Mouse (Mus musculus) stomach, embryonic 16.5 days (tissue): ENCODE measurements around the gene Crb1. TPM values are rescaled to one million over a fixed set of nuclear protein-coding genes. Genes with fewer than 3 reads are reported as not detected.

Experiments used
- ATAC-seq: fragments of 200-750 bp; cut with Nextera tagmentation; 2 replicates; pipeline ENCODE4 v1.8.0; 2017; ENCODE audit warnings: moderate number of reproducible peaks, moderate TSS enrichment; ENCODE audit not compliant: insufficient read depth, low FRiP score
- H3K27ac ChIP-seq: fragments of 300-500 bp; sonication (generic); 2 replicates; pipeline ENCODE4 v1.5.1; 2014; ENCODE audit warnings: low read length
- H3K27me3 ChIP-seq: fragments of 300-500 bp; sonication (generic); 2 replicates; pipeline ENCODE4 v1.6.1; 2014; ENCODE audit warnings: low read length, control low read depth, mixed read lengths; ENCODE audit not compliant: control insufficient read depth, insufficient read depth
- H3K36me3 ChIP-seq: fragments of 300-500 bp; sonication (generic); 2 replicates; pipeline ENCODE4 v1.6.1; 2014; ENCODE audit warnings: low read length; ENCODE audit not compliant: control insufficient read depth, insufficient read depth
- H3K4me1 ChIP-seq: fragments of 300-500 bp; sonication (generic); 2 replicates; pipeline ENCODE4 v1.6.1; 2014; ENCODE audit warnings: low read length, control low read depth, mixed read lengths; ENCODE audit not compliant: control insufficient read depth, insufficient read depth
- H3K4me2 ChIP-seq: fragments of 300-500 bp; sonication (generic); 2 replicates; pipeline ENCODE4 v1.6.1; 2014; ENCODE audit warnings: low read depth, low read length, mixed read lengths
- H3K4me3 ChIP-seq: fragments of 300-500 bp; sonication (generic); replicated peaks from 2 replicates; pipeline ENCODE4 v1.5.1; 2014; ENCODE audit warnings: mild to moderate bottlenecking, low read length
- H3K9ac ChIP-seq: fragments of 300-500 bp; sonication (generic); 2 replicates; pipeline ENCODE4 v1.6.1; 2014; ENCODE audit warnings: low read length
- H3K9me3 ChIP-seq: fragments of 300-500 bp; sonication (generic); replicated peaks from 2 replicates; pipeline ENCODE4 v1.6.1; 2016; ENCODE audit warnings: low read length, control low read depth; ENCODE audit not compliant: control insufficient read depth
- WGBS: fragments of 180-500 bp; shearing (Covaris S2); extraction: QIAGEN DNeasy Blood & Tissue Kit; methylation state at CpG from one replicate; pipeline ENCODE4 v1.1.7; 2014; 5-methylcytosine and 5-hydroxymethylcytosine counted together
- polyA plus RNA-seq: library from polyadenylated mRNA; unstranded; fragments of >200 nt; fragmentation: Nextera tagmentation; extraction: Ambion mirVana; gene quantifications from 2 replicates; pipeline ENCODE4 v1.2.1, GENCODE M21; 2015

Crb1 gene
- polyA plus RNA-seq, 1 experiment from 2014 or later, result 0.09 TPM

GRCm38 (mm10) chr1:139174058-139174832, 202.7 kb downstream of the Crb1 start:
- ATAC-seq, result no peak
- no peaks in the 10 kb centered on the region for H3K27me3 ChIP-seq

GRCm38 (mm10) chr1:139162814-139163213, 214.1 kb downstream of the Crb1 start:
- WGBS, result 35% methylated on average over 5 of the region's 5 CpGs
- H3K4me1 ChIP-seq, result no peaks in the 10 kb centered on the region
- H3K36me3 ChIP-seq, result no peaks in the 10 kb centered on the region
- no peak overlapping the region for H3K4me2 ChIP-seq
- H3K9ac ChIP-seq, result no peak overlapping the region
- no peaks in the 10 kb centered on the region for H3K9me3 ChIP-seq
- no peaks in the 10 kb centered on the region for H3K27me3 ChIP-seq
- no peak overlapping the region for H3K27ac ChIP-seq
- no peak for ATAC-seq
- H3K4me3 ChIP-seq, result no peak overlapping the region

More at GRCm38 (mm10) chr1:139174058-139174832, 202.7 kb downstream of the Crb1 start:
- Histone ChIP-seq H3K4me2 (no peak overlapping the region), H3K9ac (no peak overlapping the region), H3K36me3 (peaks cover 6% of the 10 kb centered on the region; the same call in 1 of the 2 replicates), H3K27ac (peak overlapping the region; percentile 80), H3K4me1 (no peaks in the 10 kb centered on the region), H3K9me3 (no peaks in the 10 kb centered on the region), H3K4me3 (no peak overlapping the region)
- 43% methylated on average over 3 of the region's 3 CpGs for WGBS

- 65% methylated on average over 3 of the region's 3 CpGs for WGBS
- H3K27ac ChIP-seq, result no peak overlapping the region
- no peak overlapping the region for H3K4me3 ChIP-seq
- no peaks in the 10 kb centered on the region for H3K27me3 ChIP-seq
- ATAC-seq, result no peak
- H3K4me2 ChIP-seq, result no peak overlapping the region
- no peaks in the 10 kb centered on the region for H3K4me1 ChIP-seq
- H3K9ac ChIP-seq, result no peak overlapping the region
- no peaks in the 10 kb centered on the region for H3K36me3 ChIP-seq
- H3K9me3 ChIP-seq, result no peaks in the 10 kb centered on the region
Observed at GRCm38 (mm10) chr1:139161619-139162018, 215.3 kb downstream of the Crb1 start.

- WGBS, result 13% methylated on average over 3 of the region's 3 CpGs
- Histone ChIP-seq H3K27me3 (no peaks in the 10 kb centered on the region), H3K4me2 (no peak overlapping the region), H3K4me1 (no peaks in the 10 kb centered on the region), H3K9me3 (no peaks in the 10 kb centered on the region), H3K9ac (no peak overlapping the region), H3K4me3 (no peak overlapping the region), H3K36me3 (no peaks in the 10 kb centered on the region), H3K27ac (no peak overlapping the region)
- ATAC-seq, result no peak
Observed at GRCm38 (mm10) chr1:139156397-139156796, 220.5 kb downstream of the Crb1 start.

- H3K9me3 ChIP-seq, result no peaks in the 10 kb centered on the region
- no peaks in the 10 kb centered on the region for H3K27me3 ChIP-seq
- WGBS, result 46% methylated on average over 6 of the region's 6 CpGs
- H3K4me3 ChIP-seq, result no peak overlapping the region
- H3K4me1 ChIP-seq, result no peaks in the 10 kb centered on the region
- H3K27ac ChIP-seq, result no peak overlapping the region
- ATAC-seq, result no peak
- H3K4me2 ChIP-seq, result no peak overlapping the region
- H3K36me3 ChIP-seq, result no peaks in the 10 kb centered on the region
- H3K9ac ChIP-seq, result no peak overlapping the region
Observed at GRCm38 (mm10) chr1:139153493-139153892, 223.4 kb downstream of the Crb1 start.

GRCm38 (mm10) chr1:139153006-139153405, 223.9 kb downstream of the Crb1 start:
- Histone ChIP-seq H3K9me3 (no peaks in the 10 kb centered on the region), H3K36me3 (no peaks in the 10 kb centered on the region), H3K9ac (no peak overlapping the region), H3K27me3 (no peaks in the 10 kb centered on the region), H3K27ac (no peak overlapping the region), H3K4me2 (no peak overlapping the region), H3K4me1 (no peaks in the 10 kb centered on the region), H3K4me3 (no peak overlapping the region)
- no peak for ATAC-seq
- WGBS, result 79% methylated on average over 2 of the region's 2 CpGs

Other genes with a start within 250 kb of the Crb1 start
- 9.4 and 10.4 TPM in 2 replicates for gene Zbtb41, start 45.2 kb upstream of the Crb1 start, polyA plus RNA-seq
- 9.0 and 10.7 TPM in 2 replicates for gene Aspm, start 77.7 kb upstream of the Crb1 start, polyA plus RNA-seq
- gene F13b, start 124.6 kb upstream of the Crb1 start, polyA plus RNA-seq, result 0.67 and 1.1 TPM in 2 replicates
- 0.44 TPM in 1 of 2 replicates, not detected in the other for gene Cfhr1, start 183.2 kb upstream of the Crb1 start, polyA plus RNA-seq